Mouse (Mus musculus) c-Kit-positive CD71-negative TER-119-negative erythroid progenitor cells, embryonic 14.5 days (primary cell): ENCODE measurements at regions not wholly inside any gene's neighbourhood (a gene's known extent, or its start where the extent isn't known, plus 50 kb on each side); places are given as distances from the start of the nearest gene placed in this dataset.
"Not testable (repeated sequence)": the region's sequence is repeated elsewhere in the genome, so short reads cannot be mapped to it uniquely, and the experiment has no call there.

Experiments used
- DNase-seq: peaks from one replicate; pipeline ENCODE4 v3.0.0-alpha.2; 2013; ENCODE audit warnings: low read depth

- no peak for DNase-seq
Measured at GRCm38 (mm10) chr16:77852066-77852781, 250.3 kb upstream of the Gm11146 start.

DNA sequence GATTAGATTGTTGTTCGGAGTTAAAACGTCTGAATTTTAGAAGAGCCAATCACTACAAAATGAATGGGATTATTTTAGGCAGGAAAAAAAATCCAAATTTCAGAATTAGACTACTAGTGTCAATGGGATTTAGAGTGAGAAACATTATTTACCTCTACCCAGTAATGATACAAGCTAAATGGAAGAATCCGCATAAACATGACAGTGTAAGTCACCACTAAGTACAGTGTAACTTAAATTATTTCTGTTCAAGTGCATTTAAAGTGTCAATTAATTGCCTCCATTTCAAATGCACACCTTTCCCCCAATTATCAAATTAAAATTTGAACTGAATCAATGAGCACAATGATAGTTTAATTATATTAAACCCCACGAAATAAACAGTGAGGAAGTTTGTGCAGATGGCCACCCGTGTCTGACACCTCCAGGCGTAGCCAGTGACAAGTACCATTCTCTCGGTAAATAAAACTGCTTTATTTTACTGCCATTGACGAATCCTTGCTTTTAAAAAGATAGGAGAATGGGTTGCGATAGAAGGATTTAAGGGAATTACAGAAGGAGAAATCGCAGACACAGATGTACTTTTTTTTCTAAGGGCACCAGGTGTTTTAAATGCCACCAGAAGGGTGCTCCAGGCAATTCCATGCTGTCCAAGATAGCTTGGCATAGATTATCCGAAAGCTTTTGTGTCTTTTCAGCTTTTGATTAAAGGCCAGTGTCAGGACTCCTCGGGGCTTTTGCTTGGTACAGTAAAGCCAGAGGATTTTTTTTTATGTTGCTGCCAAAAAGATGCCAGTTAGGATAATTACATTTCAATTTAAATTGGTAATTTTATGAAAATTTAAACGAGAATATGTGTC, 249.5 kb upstream of the Gm11146 start:
- no peak for DNase-seq

GRCm38 (mm10) chr16:77835767-77836166, 233.9 kb upstream of the Gm11146 start:
- DNase-seq, result no peak

GRCm38 (mm10) chr16:77827322-77828117, 225.6 kb upstream of the Gm11146 start:
- DNase-seq, result no peak

DNA sequence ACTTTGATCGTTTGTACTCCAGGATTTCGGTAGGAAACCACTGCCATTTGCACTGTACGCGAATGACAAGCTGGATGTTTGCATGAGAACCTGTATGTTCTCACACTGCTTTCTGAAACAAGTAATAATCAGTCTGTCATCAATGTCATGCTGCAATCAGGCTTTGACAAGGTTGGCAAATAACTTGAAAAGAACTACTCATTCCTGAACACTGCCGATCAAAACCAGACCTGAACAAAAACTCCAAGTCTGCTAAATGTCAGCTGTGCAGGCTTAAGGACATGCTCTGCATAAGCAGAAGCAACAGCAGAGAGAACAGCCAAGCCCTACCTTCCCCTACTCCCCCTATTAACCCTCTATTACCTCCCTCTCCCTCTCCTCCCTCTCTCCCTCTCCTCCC, 197.8 kb upstream of the Gm11146 start:
- no peak for DNase-seq

- no peak for DNase-seq
Measured at GRCm38 (mm10) chr16:77796926-77797325, 195.0 kb upstream of the Gm11146 start.

DNA sequence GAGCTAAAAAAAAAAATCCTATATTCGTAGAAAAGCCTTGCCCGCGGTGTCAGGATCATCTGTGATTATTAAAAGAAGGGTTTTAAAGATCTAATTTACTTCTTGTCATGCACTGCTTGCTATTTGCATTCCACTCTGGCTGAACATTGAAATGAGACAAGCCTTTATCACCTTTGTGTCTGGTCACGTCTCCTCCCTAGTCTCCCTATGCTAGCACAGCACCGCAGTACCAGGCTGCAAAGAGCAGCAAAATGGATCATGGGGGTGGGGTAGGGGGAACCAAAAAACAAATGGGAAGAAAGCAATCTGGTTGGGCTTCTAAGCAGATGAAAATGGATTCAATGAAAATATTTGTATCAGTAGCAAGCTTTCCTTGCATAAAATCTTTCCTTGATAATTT, 187.8 kb upstream of the Gm11146 start:
- no peak for DNase-seq

DNA sequence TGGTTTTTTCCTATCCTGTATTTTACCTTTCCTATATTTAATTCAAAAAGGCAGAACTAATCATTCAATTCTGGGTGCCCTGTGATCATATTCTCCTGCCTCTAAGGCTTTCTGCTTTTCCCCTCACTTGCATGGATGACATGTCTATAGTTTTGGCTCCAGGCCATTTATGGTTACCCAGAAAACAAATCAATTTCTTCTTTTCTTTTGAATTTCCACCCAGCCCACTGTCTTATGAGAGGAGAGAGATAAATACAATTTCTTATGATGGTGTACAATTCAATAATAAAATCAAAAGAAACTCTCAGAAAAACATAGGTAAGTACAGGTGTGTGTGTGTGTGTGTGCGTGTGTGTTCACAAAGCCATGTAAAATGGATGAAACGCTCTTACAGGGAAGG, 187.3 kb upstream of the Gm11146 start:
- DNase-seq, result no peak

- DNase-seq, result no peak
Measured at GRCm38 (mm10) chr16:77788781-77789150, 186.9 kb upstream of the Gm11146 start.

DNA sequence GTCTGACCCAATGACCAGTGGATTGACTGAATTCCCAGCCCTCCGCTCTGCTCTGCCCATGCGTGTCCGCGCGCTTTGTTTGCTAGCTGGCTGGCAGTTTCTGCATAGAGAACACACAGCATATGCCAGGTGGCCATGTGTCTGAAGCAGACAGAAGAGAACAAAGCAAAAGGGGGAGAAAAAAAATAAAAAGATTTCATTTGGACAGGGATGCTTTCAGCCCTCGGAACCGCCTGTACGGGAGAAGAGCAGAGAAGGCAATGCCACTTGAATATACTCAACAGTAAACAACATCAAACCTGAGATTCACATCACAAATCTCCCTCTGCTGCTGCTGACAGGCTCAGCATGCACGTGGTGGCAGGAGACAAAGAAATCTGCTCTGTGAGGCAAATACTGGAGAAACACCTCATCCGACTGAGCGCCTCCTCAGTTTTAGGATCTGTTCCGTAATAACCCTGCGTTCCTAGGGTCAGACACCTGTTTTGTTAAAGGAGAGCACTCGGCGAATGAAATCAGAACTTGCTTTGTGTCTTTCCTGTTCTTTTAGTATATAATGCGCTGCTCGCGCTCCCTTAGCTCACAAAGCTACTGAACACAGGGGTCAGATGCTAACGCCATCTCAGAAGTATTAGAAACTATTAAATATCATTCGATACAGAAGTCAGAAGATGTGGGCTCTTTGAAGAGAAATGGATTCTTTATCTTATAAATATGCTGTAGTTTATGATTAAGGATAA, 186.3 kb upstream of the Gm11146 start:
- no peak for DNase-seq

- DNase-seq, result no peak
Measured at GRCm38 (mm10) chr16:77787025-77787424, 185.1 kb upstream of the Gm11146 start.

DNA sequence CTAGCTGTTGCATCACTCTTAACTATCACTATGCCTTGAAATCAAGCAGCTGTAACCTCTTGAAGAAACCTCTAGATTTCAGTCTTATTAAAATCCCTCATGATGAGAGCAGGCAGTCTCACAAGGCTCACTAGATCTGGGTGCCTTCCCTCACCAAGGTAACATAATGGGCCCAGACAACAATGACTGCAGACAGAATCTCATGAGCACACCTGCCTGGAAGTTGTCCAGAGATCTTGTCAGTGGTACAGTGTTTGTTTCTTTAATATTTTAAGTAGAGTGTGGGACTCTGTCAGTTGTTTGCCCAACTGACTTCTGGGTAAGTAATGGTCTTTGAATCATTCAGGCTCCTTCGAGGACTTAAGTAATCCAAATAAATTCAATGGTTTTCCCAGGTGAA, 177.1 kb upstream of the Gm11146 start:
- no peak for DNase-seq

GRCm38 (mm10) chr16:77772075-77772474, 170.2 kb upstream of the Gm11146 start:
- DNase-seq, result no peak

DNA sequence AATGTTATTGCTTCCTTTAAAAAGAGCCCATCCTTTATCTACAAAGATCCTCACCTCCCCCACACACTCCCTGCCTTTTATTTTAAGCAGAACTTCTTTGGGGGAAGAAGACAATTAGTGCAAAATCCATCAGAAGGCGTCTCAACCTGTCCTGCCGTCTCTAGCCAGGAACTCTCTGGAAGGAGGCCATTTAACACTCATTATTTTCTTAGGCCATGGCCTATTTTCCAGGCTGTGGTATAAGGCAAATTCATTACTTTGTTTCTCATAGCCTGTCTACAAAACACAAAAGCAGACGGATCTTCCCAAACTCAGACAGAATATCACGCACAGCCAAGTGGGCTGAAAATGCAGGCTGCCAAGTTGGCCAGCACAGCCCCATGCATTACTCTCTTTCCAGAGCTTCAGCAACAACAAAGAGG, 159.0 kb upstream of the Gm11146 start:
- no peak for DNase-seq

GRCm38 (mm10) chr16:77760479-77760878, 158.6 kb upstream of the Gm11146 start:
- no peak for DNase-seq

GRCm38 (mm10) chr16:77759997-77760396, 158.1 kb upstream of the Gm11146 start:
- no peak for DNase-seq

GRCm38 (mm10) chr16:77754882-77755281, 153.0 kb upstream of the Gm11146 start:
- no peak for DNase-seq

- no peak for DNase-seq
Measured at GRCm38 (mm10) chr16:77749474-77749873, 147.6 kb upstream of the Gm11146 start.

DNA sequence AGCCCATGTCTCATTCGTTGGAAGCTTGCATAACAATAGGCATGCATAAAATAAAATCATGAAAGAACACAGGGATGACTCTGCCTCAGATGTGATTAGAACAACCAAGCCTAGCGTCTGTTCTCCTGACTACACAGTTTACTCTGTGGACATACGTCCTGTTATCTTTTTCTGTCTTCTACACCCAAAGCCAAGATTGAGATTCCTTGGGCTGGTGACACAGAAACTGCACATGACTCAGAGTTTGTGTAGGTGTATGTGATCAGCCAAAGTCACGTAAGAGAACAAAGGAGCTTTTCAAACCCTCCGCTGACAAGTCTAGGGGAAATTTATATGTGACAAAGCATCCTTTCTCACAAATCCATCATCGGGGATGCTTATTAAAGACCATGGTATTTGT, 141.9 kb upstream of the Gm11146 start:
- no peak for DNase-seq

DNA sequence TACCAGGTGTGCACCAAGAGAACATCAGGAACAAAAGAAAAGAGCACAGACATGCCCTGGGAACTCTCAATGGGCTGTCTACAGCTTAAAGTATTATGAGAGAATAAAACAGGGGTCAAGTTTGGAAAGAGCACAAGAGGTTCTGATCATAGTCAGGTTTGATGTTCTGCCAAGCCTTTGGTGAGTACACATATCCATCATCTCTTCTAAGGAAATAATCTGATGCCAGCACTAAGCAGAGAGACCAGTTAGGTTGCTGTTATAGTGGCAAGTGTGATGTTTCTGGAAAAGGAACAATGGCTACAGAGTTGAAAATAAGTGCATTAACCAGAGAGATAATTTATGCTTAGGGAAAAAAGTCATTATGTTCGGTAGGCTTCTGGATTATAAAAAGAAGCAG, 136.9 kb upstream of the Gm11146 start:
- no peak for DNase-seq

DNA sequence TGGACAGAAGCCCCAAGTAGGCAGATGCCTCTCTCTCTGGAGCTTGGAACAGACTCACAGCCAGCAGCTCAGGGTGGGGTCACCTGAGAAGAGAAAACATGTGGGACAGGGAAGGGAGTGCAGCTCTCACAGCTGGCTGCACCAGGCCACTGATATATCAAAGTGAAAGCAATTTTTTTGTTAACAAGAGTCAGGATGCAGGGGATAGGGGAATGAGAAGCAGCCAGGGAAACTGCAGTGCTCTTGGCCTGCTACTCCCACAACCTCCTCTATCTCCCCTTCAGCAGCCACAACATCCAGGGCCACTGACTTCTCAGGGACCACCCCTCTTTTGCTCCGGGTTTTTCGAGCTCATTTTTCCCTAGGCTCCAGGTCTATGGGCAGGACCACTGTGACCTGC, 117.5 kb upstream of the Gm11146 start:
- no peak for DNase-seq

- not testable (repeated sequence) for DNase-seq
Measured at GRCm38 (mm10) chr16:77717766-77718165, 115.9 kb upstream of the Gm11146 start.
